Comparison of ENCODE assay signal across 8 mouse cellular contexts in genomic region chr15:12824197-12824952, GRCm38 (mm10). TPM values are rescaled to one million over a fixed set of nuclear protein-coding genes. Genes with fewer than 3 reads are reported as not detected.
A peak's percentile ranks its signal among the peaks of the same experiment; 100 is the strongest.
DNase-seq lines count a peak whose midpoint lies in the region; ATAC-seq lines count a peak whose summit lies in the region.

TSS of gene 6030458C11Rik (minus strand) at chr15:12824649.
TSS of gene Drosha (plus strand) at chr15:12824815.

- H3K9me3 ChIP-seq in heart, embryonic 14.5 days (ENCODE audit: control insufficient read depth, low read length), result no peaks in the 10 kb centered on the region
- no peaks in the 10 kb centered on the region for H3K9me3 ChIP-seq in liver, embryonic 13.5 days (replicated peaks)
- no peaks in the 10 kb centered on the region for H3K9me3 ChIP-seq in stomach, embryonic 16.5 days (replicated peaks; ENCODE audit: control insufficient read depth, low read length)

- H3K4me1 ChIP-seq in heart, embryonic 14.5 days (ENCODE audit: control insufficient read depth in 2 of 2, insufficient read depth in 2 of 2, low read length in 2 of 2), result peaks cover 8 to 21% of the 10 kb centered on the region in 2 experiments
- peaks cover 65% of the 10 kb centered on the region for H3K4me1 ChIP-seq in liver, embryonic 13.5 days (replicated peaks)
- H3K4me1 ChIP-seq in stomach, embryonic 16.5 days (ENCODE audit: control insufficient read depth, insufficient read depth, low read length), result peaks cover 16% of the 10 kb centered on the region; the same call in 1 of the 2 replicates

- peak; percentile 100 for DNase-seq in c-Kit-negative CD71-positive TER-119-positive erythroid progenitor cells, embryonic 14.5 days (ENCODE audit: low read depth, low spot score)
- peak; percentile 99 for DNase-seq in fibroblast of lung, adult 2 months (ENCODE audit: low read depth)
- peak; percentile 99 for DNase-seq in kidney, postnatal 14 days
- peak; percentile 96 for DNase-seq in liver, embryonic 13.5 days
- peak; percentile 96 for DNase-seq in neural tube, embryonic 10.5 days (ENCODE audit: extremely low spot score, low spot score)

- peak within 1 kb of the TSS; percentile 89 for H3K4me2 ChIP-seq in heart, embryonic 14.5 days (ENCODE audit: low read length)
- peak within 1 kb of the TSS; percentile 86 for H3K4me2 ChIP-seq in liver, embryonic 13.5 days
- peak within 1 kb of the TSS; percentile 90 for H3K4me2 ChIP-seq in stomach, embryonic 16.5 days (ENCODE audit: low read depth, low read length)

- peak; percentile 99 for ATAC-seq in CD4-positive, CD25-positive, alpha-beta regulatory T cell, adult 4 months
- ATAC-seq in heart, embryonic 14.5 days (ENCODE audit: insufficient number of reproducible peaks, insufficient read depth, low FRiP score, low read depth), result peak; percentile 99
- peak; percentile 95 for ATAC-seq in liver, embryonic 13.5 days (ENCODE audit: low read depth)
- peak; percentile 100 for ATAC-seq in stomach, embryonic 16.5 days (ENCODE audit: insufficient read depth, low FRiP score)

- H3K4me3 ChIP-seq in heart, embryonic 14.5 days (ENCODE audit: control insufficient read depth in 1 of 2, insufficient read depth in 1 of 2, low read depth in 1 of 2, low read length in 2 of 2), result peak within 1 kb of the TSS; percentile 80 to 99
- peak within 1 kb of the TSS; percentile 77 for H3K4me3 ChIP-seq in liver, embryonic 13.5 days (replicated peaks)
- peak within 1 kb of the TSS; percentile 80 for H3K4me3 ChIP-seq in stomach, embryonic 16.5 days (replicated peaks; ENCODE audit: low read length)

- no peaks in the 10 kb centered on the region for H3K27me3 ChIP-seq in heart, embryonic 14.5 days (ENCODE audit: control insufficient read depth, insufficient read depth, low read length)
- H3K27me3 ChIP-seq in liver, embryonic 13.5 days, result no peaks in the 10 kb centered on the region
- H3K27me3 ChIP-seq in stomach, embryonic 16.5 days (ENCODE audit: control insufficient read depth, insufficient read depth, low read length), result no peaks in the 10 kb centered on the region

- peak within 1 kb of the TSS; percentile 53 to 69 for H3K27ac ChIP-seq in heart, embryonic 14.5 days (replicated peaks in 1 of 2; ENCODE audit: control insufficient read depth in 1 of 2, insufficient read depth in 1 of 2, low read depth in 2 of 2, low read length in 2 of 2)
- H3K27ac ChIP-seq in liver, embryonic 13.5 days, result peak within 1 kb of the TSS; percentile 96
- peak within 1 kb of the TSS; percentile 70 for H3K27ac ChIP-seq in stomach, embryonic 16.5 days (ENCODE audit: low read length)

- peak within 1 kb of the TSS; percentile 89 for H3K9ac ChIP-seq in heart, embryonic 14.5 days (ENCODE audit: low read length)
- peak within 1 kb of the TSS; percentile 91 for H3K9ac ChIP-seq in liver, embryonic 13.5 days
- peak within 1 kb of the TSS; percentile 97 for H3K9ac ChIP-seq in stomach, embryonic 16.5 days (ENCODE audit: low read length)

- WGBS in heart, embryonic 14.5 days, result under 1% methylated on average over 67 of the region's 67 CpGs
- WGBS in liver, embryonic 13.5 days (ENCODE audit: insufficient replicate concordance), result under 1% methylated on average over 67 of the region's 67 CpGs
- under 1% methylated on average over 67 of the region's 67 CpGs for WGBS in stomach, embryonic 16.5 days

- H3K36me3 ChIP-seq in heart, embryonic 14.5 days (ENCODE audit: control insufficient read depth, insufficient read depth, low read length), result peaks cover 56% of the 10 kb centered on the region
- H3K36me3 ChIP-seq in liver, embryonic 13.5 days, result peaks cover 53% of the 10 kb centered on the region
- H3K36me3 ChIP-seq in stomach, embryonic 16.5 days (ENCODE audit: control insufficient read depth, insufficient read depth, low read length), result peaks cover 15% of the 10 kb centered on the region

RNA-seq across cellular contexts. Expression of gene 6030458C11Rik, which starts in this region (rescaled TPM):
- 10 to 100 TPM; 37.6 to 44.9 TPM for polyA plus RNA-seq in CD4-positive, CD25-positive, alpha-beta regulatory T cell, adult 4 months (2017; shearing (Covaris generic))
- 25.0 and 26.0 TPM in 2 replicates for polyA plus RNA-seq in heart, embryonic 14.5 days (2014; fragmentation: Nextera tagmentation; extraction: Ambion mirVana)
- 32.4 and 35.8 TPM in 2 replicates for polyA plus RNA-seq in liver, embryonic 13.5 days (2015; fragmentation: Nextera tagmentation; extraction: Ambion mirVana)
- polyA plus RNA-seq in stomach, embryonic 16.5 days (2015; fragmentation: Nextera tagmentation; extraction: Ambion mirVana), result 31.3 and 35.7 TPM in 2 replicates

RNA-seq across cellular contexts. Expression of gene Drosha, which starts in this region (rescaled TPM):
- polyA plus RNA-seq in CD4-positive, CD25-positive, alpha-beta regulatory T cell, adult 4 months (2017; shearing (Covaris generic)), result 10 to 100 TPM; 12.7 to 17.1 TPM
- 23.5 and 24.4 TPM in 2 replicates for polyA plus RNA-seq in heart, embryonic 14.5 days (2014; fragmentation: Nextera tagmentation; extraction: Ambion mirVana)
- polyA plus RNA-seq in liver, embryonic 13.5 days (2015; fragmentation: Nextera tagmentation; extraction: Ambion mirVana), result 14.3 and 20.4 TPM in 2 replicates
- 29.2 and 30.2 TPM in 2 replicates for polyA plus RNA-seq in stomach, embryonic 16.5 days (2015; fragmentation: Nextera tagmentation; extraction: Ambion mirVana)

Comparison
In these comparisons a context has a peak if more than half of its experiments do, and no peak if none do; other contexts are left out.
1. Peak in every context shown above with its lines: DNase-seq, ATAC-seq, H3K4me3 ChIP-seq and H3K27ac ChIP-seq.